Mouse (Mus musculus): ENCODE measurements around the gene Nol6. TPM values are rescaled to one million over a fixed set of nuclear protein-coding genes. Genes with fewer than 3 reads are reported as not detected.

Gene Nol6
- polyA plus RNA-seq, 1 experiment = 61.2 TPM

DNA sequence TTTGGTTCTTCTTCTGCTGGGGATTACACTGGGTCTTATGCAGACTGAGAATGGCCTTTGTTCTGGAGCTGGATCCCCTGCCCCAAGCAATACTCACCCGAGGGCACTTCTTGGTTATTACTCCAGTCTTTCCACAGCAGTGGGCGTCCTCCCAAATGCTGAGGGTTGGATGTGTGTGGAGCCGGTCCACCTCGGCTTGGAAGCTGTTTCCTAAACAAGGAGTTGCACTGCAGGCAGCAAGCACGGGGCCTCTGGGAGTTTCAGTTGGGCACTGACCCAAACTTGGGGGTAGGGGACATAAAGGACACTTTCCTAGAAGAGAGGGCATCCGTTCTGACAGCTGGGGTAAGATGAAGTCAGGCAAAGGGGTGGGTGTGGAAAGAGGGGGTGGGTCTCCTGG is 49.8 kb downstream of the Nol6 start:
- no peaks in the 10 kb centered on the region for H3K4me1 ChIP-seq (ENCODE audit: control insufficient read depth, insufficient read depth, low read length)
- 41% methylated on average over 6 of the region's 6 CpGs for whole genome bisulfite sequencing
- no peak overlapping the region for H3K4me3 ChIP-seq (replicated peaks; ENCODE audit: insufficient read depth, low read depth, low read length)
- no peaks in the 10 kb centered on the region for H3K27me3 ChIP-seq (ENCODE audit: control insufficient read depth, insufficient read depth, low read length)
- TF ChIP-seq POLR2A (IDR thresholded peaks at IDR 0.05; ENCODE audit: borderline replicate concordance, insufficient read depth, low read length) = no peak
- no peak for TF ChIP-seq CTCF (IDR thresholded peaks at IDR 0.05; ENCODE audit: borderline replicate concordance, insufficient read depth, low read depth, low read length)
- no peak for DNase-seq
- no peak overlapping the region for H3K27ac ChIP-seq (ENCODE audit: insufficient read depth, low read length)

GRCm38 (mm10) chr4:41073008-41073817 is 51.0 kb downstream of the Nol6 start:
- no peaks in the 10 kb centered on the region for H3K4me1 ChIP-seq (ENCODE audit: control insufficient read depth, insufficient read depth, low read length)
- TF ChIP-seq CTCF (IDR thresholded peaks at IDR 0.05; ENCODE audit: borderline replicate concordance, insufficient read depth, low read depth, low read length) (no peak), POLR2A (IDR thresholded peaks at IDR 0.05; ENCODE audit: borderline replicate concordance, insufficient read depth, low read length) (no peak)
- WGBS = 90% methylated on average over 12 of the region's 12 CpGs
- H3K4me3 ChIP-seq (replicated peaks; ENCODE audit: insufficient read depth, low read depth, low read length) = no peak overlapping the region
- H3K27me3 ChIP-seq (ENCODE audit: control insufficient read depth, insufficient read depth, low read length) = no peaks in the 10 kb centered on the region
- H3K27ac ChIP-seq (ENCODE audit: insufficient read depth, low read length) = no peak overlapping the region
- DNase-seq = no peak

DNA sequence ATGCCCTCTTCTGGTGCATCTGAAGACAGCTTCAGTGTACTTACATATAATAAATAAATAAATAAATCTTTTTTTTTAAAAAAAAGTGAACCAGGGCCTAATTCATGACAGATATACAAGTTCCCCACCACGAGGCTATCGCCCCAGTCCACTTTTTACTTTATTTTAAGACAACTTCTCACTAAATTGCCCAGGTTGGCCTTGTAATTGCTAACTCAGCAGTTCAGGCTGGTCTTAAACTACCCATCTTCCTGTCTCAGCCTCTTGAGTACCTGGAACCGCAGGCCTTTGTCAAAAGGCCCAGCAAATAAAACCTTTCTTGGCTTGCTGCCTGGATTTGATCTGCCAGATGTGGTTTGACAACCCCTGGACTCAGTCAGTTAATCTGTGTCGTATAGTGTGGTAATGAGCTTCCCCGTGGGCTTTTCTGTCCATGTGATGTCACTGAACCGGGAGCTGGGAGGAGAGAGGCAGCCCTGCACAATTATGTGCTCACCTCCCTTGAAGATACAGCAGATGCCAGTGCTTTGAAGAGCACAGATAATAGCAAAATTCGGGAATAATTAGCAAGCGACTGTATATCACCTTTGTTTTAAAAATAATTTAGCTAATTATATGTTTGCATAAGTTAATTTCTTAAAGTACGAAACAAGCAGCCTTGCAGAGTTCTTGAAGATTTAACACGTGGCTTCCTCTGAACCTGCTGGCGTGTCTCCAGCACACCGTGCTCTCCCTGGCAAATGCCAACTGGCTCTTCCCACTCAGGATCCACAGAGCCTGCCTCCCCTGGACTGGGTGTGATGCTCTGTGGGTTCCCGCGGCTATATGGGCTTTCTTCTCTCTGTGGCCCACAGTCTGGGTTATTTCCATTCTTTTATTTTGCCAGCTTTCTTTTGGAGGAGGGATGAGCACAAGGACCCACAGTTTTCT is 52.5 kb downstream of the Nol6 start:
- WGBS = 40% methylated on average over 14 of the region's 14 CpGs
- TF ChIP-seq CTCF (IDR thresholded peaks at IDR 0.05; ENCODE audit: borderline replicate concordance, insufficient read depth, low read depth, low read length) = no peak
- no peak for TF ChIP-seq POLR2A (IDR thresholded peaks at IDR 0.05; ENCODE audit: borderline replicate concordance, insufficient read depth, low read length)
- no peaks in the 10 kb centered on the region for H3K4me1 ChIP-seq (ENCODE audit: control insufficient read depth, insufficient read depth, low read length)
- peak; percentile 55 to 58 for DNase-seq
- no peaks in the 10 kb centered on the region for H3K27me3 ChIP-seq (ENCODE audit: control insufficient read depth, insufficient read depth, low read length)
- no peak overlapping the region for H3K27ac ChIP-seq (ENCODE audit: insufficient read depth, low read length)
- no peak overlapping the region for H3K4me3 ChIP-seq (replicated peaks; ENCODE audit: insufficient read depth, low read depth, low read length)

DNA sequence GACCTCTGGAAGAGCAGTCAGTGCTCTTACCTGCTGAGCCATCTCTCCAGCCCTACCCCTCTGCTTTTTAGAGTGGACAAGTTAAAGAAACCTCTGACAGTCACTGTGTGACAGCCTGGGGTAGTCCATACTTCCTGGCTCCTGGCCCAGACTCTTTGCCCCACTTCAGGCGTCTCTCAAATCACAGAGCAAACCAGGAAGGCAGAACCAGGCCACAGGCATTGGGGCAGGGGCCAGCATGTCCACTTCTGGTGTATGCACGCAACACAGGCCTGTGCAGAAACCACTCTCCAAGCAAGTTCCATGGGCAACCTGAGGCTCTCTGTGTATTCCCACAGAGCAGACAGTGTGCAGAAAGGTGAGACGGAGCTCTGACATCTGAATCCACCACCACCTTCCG is 59.1 kb downstream of the Nol6 start:
- Histone ChIP-seq H3K4me1 (ENCODE audit: control insufficient read depth, insufficient read depth, low read length) (no peaks in the 10 kb centered on the region), H3K27me3 (ENCODE audit: control insufficient read depth, insufficient read depth, low read length) (no peaks in the 10 kb centered on the region), H3K4me3 (replicated peaks; ENCODE audit: insufficient read depth, low read depth, low read length) (no peak overlapping the region), H3K27ac (ENCODE audit: insufficient read depth, low read length) (no peak overlapping the region)
- TF ChIP-seq POLR2A (IDR thresholded peaks at IDR 0.05; ENCODE audit: borderline replicate concordance, insufficient read depth, low read length) (no peak), CTCF (IDR thresholded peaks at IDR 0.05; ENCODE audit: borderline replicate concordance, insufficient read depth, low read depth, low read length) (no peak)
- 86% methylated on average over 4 of the region's 4 CpGs for WGBS
- DNase-seq = no peak

Other genes starting within 250 kb of the Nol6 start
- 0.57 TPM in 1 of 2 replicates, not detected in the other for gene Spink4, start 204.4 kb downstream of the Nol6 start, polyA plus RNA-seq (2012; rRNA removed)
- 143 and 159 TPM in 2 replicates for gene Bag1, start 176.2 kb downstream of the Nol6 start, polyA plus RNA-seq (2012; rRNA removed)
- 118 and 125 TPM in 2 replicates for gene Chmp5, start 176.0 kb downstream of the Nol6 start, polyA plus RNA-seq (2012; rRNA removed)
- 96.6 and 96.8 TPM in 2 replicates for gene Nfx1, start 153.5 kb downstream of the Nol6 start, polyA plus RNA-seq (2012; rRNA removed)
- not detected in 2 replicates for gene Aqp7, start 76.3 kb downstream of the Nol6 start, polyA plus RNA-seq (2012; rRNA removed)
- gene Aqp3, start 26.3 kb downstream of the Nol6 start, polyA plus RNA-seq (2012; rRNA removed) = 0.05 TPM in 1 of 2 replicates, not detected in the other
- 109 and 135 TPM in 2 replicates for gene Ube2r2, start 11.3 kb upstream of the Nol6 start, polyA plus RNA-seq (2012; rRNA removed)
- gene Ubap2, start 150.7 kb upstream of the Nol6 start, polyA plus RNA-seq (2012; rRNA removed) = 27.4 and 30.8 TPM in 2 replicates
- 39.7 and 40.4 TPM in 2 replicates for gene Dcaf12, start 190.4 kb upstream of the Nol6 start, polyA plus RNA-seq (2012; rRNA removed)
- 55.9 and 59.5 TPM in 2 replicates for gene Ubap1, start 224.5 kb upstream of the Nol6 start, polyA plus RNA-seq (2012; rRNA removed)